Mouse (Mus musculus): ENCODE results near the gene Gm5741. TPM values are rescaled to one million over a fixed set of nuclear protein-coding genes. Genes with fewer than 3 reads are reported as not detected.

The Gm5741 gene
- polyA plus RNA-seq, 1 experiment, result not detected

- WGBS, result 98% methylated on average over 2 of the region's 2 CpGs
- no peak overlapping the region for H3K27ac ChIP-seq (ENCODE audit: insufficient read depth, low read depth, low read length)
- H3K4me1 ChIP-seq (ENCODE audit: control insufficient read depth, insufficient read depth, low read length), result peaks cover 2% of the 10 kb centered on the region
- TF ChIP-seq CTCF (IDR thresholded peaks at IDR 0.05; ENCODE audit: insufficient read depth, low read depth, low read length) (no peak), POLR2A (IDR thresholded peaks at IDR 0.05; ENCODE audit: insufficient read depth, low read depth, low read length) (no peak)
- H3K4me3 ChIP-seq (ENCODE audit: insufficient read depth, low read depth, low read length), result no peak overlapping the region
Observed at GRCm38 (mm10) chr8:85067155-85067554, 627 bp downstream of the Gm5741 start.

- 35% methylated on average over 2 of the region's 2 CpGs for whole genome bisulfite sequencing
- TF ChIP-seq CTCF (IDR thresholded peaks at IDR 0.05; ENCODE audit: insufficient read depth, low read depth, low read length) (no peak), POLR2A (IDR thresholded peaks at IDR 0.05; ENCODE audit: insufficient read depth, low read depth, low read length) (no peak)
- H3K4me3 ChIP-seq (ENCODE audit: insufficient read depth, low read depth, low read length), result no peak overlapping the region
- no peak overlapping the region for H3K27ac ChIP-seq (ENCODE audit: insufficient read depth, low read depth, low read length)
- H3K4me1 ChIP-seq (ENCODE audit: control insufficient read depth, insufficient read depth, low read length), result peaks cover 8% of the 10 kb centered on the region
Observed at GRCm38 (mm10) chr8:85065213-85065612, 2.6 kb downstream of the Gm5741 start.

GRCm38 (mm10) chr8:85062603-85063002 lies 5.2 kb downstream of the Gm5741 start:
- no peak overlapping the region for H3K27ac ChIP-seq (ENCODE audit: insufficient read depth, low read depth, low read length)
- 95% methylated on average over 4 of the region's 4 CpGs for WGBS
- H3K4me1 ChIP-seq (ENCODE audit: control insufficient read depth, insufficient read depth, low read length), result peaks cover 9% of the 10 kb centered on the region
- H3K4me3 ChIP-seq (ENCODE audit: insufficient read depth, low read depth, low read length), result no peak overlapping the region
- no peak for TF ChIP-seq CTCF (IDR thresholded peaks at IDR 0.05; ENCODE audit: insufficient read depth, low read depth, low read length)
- no peak for TF ChIP-seq POLR2A (IDR thresholded peaks at IDR 0.05; ENCODE audit: insufficient read depth, low read depth, low read length)

GRCm38 (mm10) chr8:85059879-85060616 lies 7.7 kb downstream of the Gm5741 start, which contains the start of gene Fbxw9:
TSS of gene Fbxw9 (plus strand) at chr8:85060055.
- H3K4me3 ChIP-seq (ENCODE audit: insufficient read depth, low read depth, low read length), result peak within 1 kb of the TSS; percentile 79
- TF ChIP-seq CTCF (IDR thresholded peaks at IDR 0.05; ENCODE audit: insufficient read depth, low read depth, low read length) (no peak), POLR2A (IDR thresholded peaks at IDR 0.05; ENCODE audit: insufficient read depth, low read depth, low read length) (peak; percentile 63; the same call in 1 of the 2 replicates)
- under 1% methylated on average over 53 of the region's 53 CpGs for WGBS
- H3K27ac ChIP-seq (ENCODE audit: insufficient read depth, low read depth, low read length), result no peak within 1 kb of the TSS
- H3K4me1 ChIP-seq (ENCODE audit: control insufficient read depth, insufficient read depth, low read length), result peaks cover 9% of the 10 kb centered on the region

GRCm38 (mm10) chr8:85057367-85057766 lies 10.4 kb downstream of the Gm5741 start:
- Histone ChIP-seq H3K27ac (ENCODE audit: insufficient read depth, low read depth, low read length) (no peak overlapping the region), H3K4me3 (ENCODE audit: insufficient read depth, low read depth, low read length) (no peak overlapping the region), H3K4me1 (ENCODE audit: control insufficient read depth, insufficient read depth, low read length) (peaks cover 9% of the 10 kb centered on the region)
- TF ChIP-seq POLR2A (IDR thresholded peaks at IDR 0.05; ENCODE audit: insufficient read depth, low read depth, low read length) (no peak), CTCF (IDR thresholded peaks at IDR 0.05; ENCODE audit: insufficient read depth, low read depth, low read length) (no peak)
- 86% methylated on average over 7 of the region's 7 CpGs for WGBS

GRCm38 (mm10) chr8:85043619-85044018 lies 24.2 kb downstream of the Gm5741 start:
- H3K4me3 ChIP-seq (ENCODE audit: insufficient read depth, low read depth, low read length), result no peak overlapping the region
- H3K4me1 ChIP-seq (ENCODE audit: control insufficient read depth, insufficient read depth, low read length), result 0 out of 2 replicates have a peak, but pooled peaks cover 2% of the 10 kb centered on the region
- TF ChIP-seq POLR2A (IDR thresholded peaks at IDR 0.05; ENCODE audit: insufficient read depth, low read depth, low read length) (no peak), CTCF (IDR thresholded peaks at IDR 0.05; ENCODE audit: insufficient read depth, low read depth, low read length) (no peak)
- 92% methylated on average over 6 of the region's 6 CpGs for WGBS
- H3K27ac ChIP-seq (ENCODE audit: insufficient read depth, low read depth, low read length), result no peak overlapping the region

GRCm38 (mm10) chr8:85037681-85038531 lies 29.9 kb downstream of the Gm5741 start:
- H3K4me3 ChIP-seq (ENCODE audit: insufficient read depth, low read depth, low read length), result peak overlapping the region; percentile 99
- under 1% methylated on average over 55 of the region's 57 CpGs for WGBS
- TF ChIP-seq CTCF (IDR thresholded peaks at IDR 0.05; ENCODE audit: insufficient read depth, low read depth, low read length) (no peak), POLR2A (IDR thresholded peaks at IDR 0.05; ENCODE audit: insufficient read depth, low read depth, low read length) (0 out of 2 replicates have a peak, but pooled peaks have one; percentile 23)
- H3K4me1 ChIP-seq (ENCODE audit: control insufficient read depth, insufficient read depth, low read length), result peaks cover 8% of the 10 kb centered on the region
- H3K27ac ChIP-seq (ENCODE audit: insufficient read depth, low read depth, low read length), result 0 out of 2 replicates have a peak overlapping the region, but pooled peaks have one; percentile 13

- peak overlapping the region; percentile 99 for H3K4me3 ChIP-seq (ENCODE audit: insufficient read depth, low read depth, low read length)
- WGBS, result 1% methylated on average over 14 of the region's 14 CpGs
- H3K4me1 ChIP-seq (ENCODE audit: control insufficient read depth, insufficient read depth, low read length), result peaks cover 8% of the 10 kb centered on the region
Observed at GRCm38 (mm10) chr8:85037366-85037680, 30.5 kb downstream of the Gm5741 start.

More at GRCm38 (mm10) chr8:85037366-85037680, 30.5 kb downstream of the Gm5741 start:
- peak overlapping the region; percentile 31; the same call in 1 of the 2 replicates for H3K27ac ChIP-seq (ENCODE audit: insufficient read depth, low read depth, low read length)
- TF ChIP-seq CTCF (IDR thresholded peaks at IDR 0.05; ENCODE audit: insufficient read depth, low read depth, low read length) (no peak), POLR2A (IDR thresholded peaks at IDR 0.05; ENCODE audit: insufficient read depth, low read depth, low read length) (no peak)

Measured in olfactory bulb, adult 2 months (tissue).